9 mouse cellular contexts compared by ENCODE assay signal in the genomic region with DNA sequence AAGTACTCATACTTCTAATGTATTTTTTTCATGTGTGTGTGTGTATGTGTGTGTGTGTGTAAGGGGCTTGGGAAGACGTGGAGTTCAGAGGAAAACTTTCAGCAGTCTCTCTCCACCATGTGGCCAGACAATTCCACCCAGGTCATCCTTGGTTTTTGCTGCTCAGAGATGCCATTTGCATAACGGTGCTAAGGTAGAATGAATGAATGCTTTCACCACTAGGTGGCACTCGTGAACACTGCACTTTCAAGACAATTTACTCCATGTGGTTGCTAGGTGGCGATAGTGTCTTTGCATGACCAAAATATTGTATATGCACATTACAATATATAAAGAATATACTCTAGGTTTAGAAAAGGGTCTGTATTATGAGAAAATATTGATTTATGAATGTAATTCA. TPM values are rescaled to one million over a fixed set of nuclear protein-coding genes. Genes with fewer than 3 reads are reported as not detected.
DNase-seq lines count a peak whose midpoint lies in the region; ATAC-seq and TF ChIP-seq lines count a peak whose summit lies in the region.
"Had no signal": no experiment of that assay in that cellular context is flagged by ENCODE, and none has a peak within 500 bp of the region (broad histone marks: within the 10 kb centered on the region; RNA-seq: fewer than 3 reads in every experiment).

No protein-coding gene starts in this region.

- no peak overlapping the region for H3K27ac ChIP-seq in neural tube, embryonic 15.5 days (replicated peaks)
- H3K27ac ChIP-seq: limb, embryonic 15.5 days had no signal

- H3K36me3 ChIP-seq in E14TG2a.4 (ENCODE audit: insufficient read depth, low read length) = peaks cover 13% of the 10 kb centered on the region
- H3K36me3 ChIP-seq in neural tube, embryonic 15.5 days = peaks cover 12% of the 10 kb centered on the region

- ATAC-seq in granulocyte monocyte progenitor cell, adult 5-6 weeks (replicated peaks; ENCODE audit: poor library complexity, severe bottlenecking) = peak; percentile 98
- peak; percentile 73 for ATAC-seq in neural tube, embryonic 15.5 days (ENCODE audit: low FRiP score)

- no peaks in the 10 kb centered on the region for H3K27me3 ChIP-seq in E14TG2a.4 (ENCODE audit: insufficient read depth, low read length)
- no peaks in the 10 kb centered on the region for H3K27me3 ChIP-seq in neural tube, embryonic 15.5 days (replicated peaks)
- H3K27me3 ChIP-seq: limb, embryonic 15.5 days had no signal

- H3K9me3 ChIP-seq in E14TG2a.4 (ENCODE audit: low read length) = no peaks in the 10 kb centered on the region
- H3K9me3 ChIP-seq in neural tube, embryonic 15.5 days (replicated peaks) = no peaks in the 10 kb centered on the region
- H3K9me3 ChIP-seq: limb, embryonic 15.5 days had no signal

- no peak overlapping the region for H3K4me3 ChIP-seq in E14TG2a.4 (replicated peaks; ENCODE audit: low read length)
- no peak overlapping the region for H3K4me3 ChIP-seq in neural tube, embryonic 15.5 days (replicated peaks)
- H3K4me3 ChIP-seq: limb, embryonic 15.5 days had no signal

- H3K4me2 ChIP-seq in neural tube, embryonic 15.5 days = no peak overlapping the region
- H3K4me2 ChIP-seq: limb, embryonic 15.5 days had no signal

- DNase-seq in adrenal gland, adult 18-20 months (ENCODE audit: low spot score in 2 of 2) = peak; percentile 43 to 47
- peak; percentile 82 for DNase-seq in embryo, embryonic 11 days
- DNase-seq in kidney, postnatal 4 days = peak; percentile 59 to 70
- DNase-seq in lung, adult 18-20 months = peak; percentile 35 to 63
- peak; percentile 73 for DNase-seq in thymus, postnatal 4 days

- TF ChIP-seq CTCF in E14TG2a.4 (conservative IDR thresholded peaks at IDR 0.05; ENCODE audit: low read length) = peak; percentile 91

- no peaks in the 10 kb centered on the region for H3K4me1 ChIP-seq in E14TG2a.4 (replicated peaks; ENCODE audit: low read depth, low read length)
- no peaks in the 10 kb centered on the region for H3K4me1 ChIP-seq in neural tube, embryonic 15.5 days
- H3K4me1 ChIP-seq: limb, embryonic 15.5 days had no signal

- no peak overlapping the region for H3K9ac ChIP-seq in neural tube, embryonic 15.5 days (replicated peaks)
- H3K9ac ChIP-seq: limb, embryonic 15.5 days had no signal

- WGBS in neural tube, embryonic 15.5 days = 30% methylated on average over 4 of the region's 4 CpGs

RNA-seq across cellular contexts. Expression of gene Rwdd1, which starts 32.7 kb away (rescaled TPM):
- total RNA-seq in adrenal gland, adult 18-20 months (2021) = 100 to 1,000 TPM in 1 of 2 experiments, 10 to 100 TPM in 1; 88.4 to 101 TPM
- 129 and 177 TPM in 2 replicates for total RNA-seq in granulocyte monocyte progenitor cell, adult 5-6 weeks (2014; fragmentation: Nextera tagmentation)
- 165 and 205 TPM in 2 replicates for total RNA-seq in granulocyte monocyte progenitor cell, adult 5-6 weeks (2017)
- 116 and 129 TPM in 2 replicates for polyA plus RNA-seq in neural tube, embryonic 15.5 days (2015; fragmentation: Nextera tagmentation; extraction: Ambion mirVana)

RNA-seq across cellular contexts. Expression of gene Zup1, which starts 35.7 kb away (rescaled TPM):
- total RNA-seq in adrenal gland, adult 18-20 months (2021) = 10 to 100 TPM; 13.3 to 13.7 TPM
- 32.8 and 33.3 TPM in 2 replicates for total RNA-seq in granulocyte monocyte progenitor cell, adult 5-6 weeks (2014; fragmentation: Nextera tagmentation)
- total RNA-seq in granulocyte monocyte progenitor cell, adult 5-6 weeks (2017) = 31.3 and 42.5 TPM in 2 replicates
- polyA plus RNA-seq in neural tube, embryonic 15.5 days (2015; fragmentation: Nextera tagmentation; extraction: Ambion mirVana) = 19.6 and 21.4 TPM in 2 replicates

RNA-seq across cellular contexts. Expression of gene Trappc3l, which starts 50.6 kb away (rescaled TPM):
- not detected for total RNA-seq in adrenal gland, adult 18-20 months (2021)
- not detected in 2 replicates for total RNA-seq in granulocyte monocyte progenitor cell, adult 5-6 weeks (2014; fragmentation: Nextera tagmentation)
- total RNA-seq in granulocyte monocyte progenitor cell, adult 5-6 weeks (2017) = not detected in 2 replicates
- 0.42 and 0.91 TPM in 2 replicates for polyA plus RNA-seq in neural tube, embryonic 15.5 days (2015; fragmentation: Nextera tagmentation; extraction: Ambion mirVana)
- polyA plus RNA-seq: limb, embryonic 15.5 days had no signal

RNA-seq across cellular contexts. Expression of gene Calhm4, which starts 57.3 kb away (rescaled TPM):
- not detected for total RNA-seq in adrenal gland, adult 18-20 months (2021)
- total RNA-seq in granulocyte monocyte progenitor cell, adult 5-6 weeks (2014; fragmentation: Nextera tagmentation) = not detected in 2 replicates
- total RNA-seq in granulocyte monocyte progenitor cell, adult 5-6 weeks (2017) = not detected in 2 replicates
- not detected in 2 replicates for polyA plus RNA-seq in neural tube, embryonic 15.5 days (2015; fragmentation: Nextera tagmentation; extraction: Ambion mirVana)
- polyA plus RNA-seq: limb, embryonic 15.5 days had no signal
